Mouse (Mus musculus): ENCODE data around the gene Lhcgr. TPM values are rescaled to one million over a fixed set of nuclear protein-coding genes. Genes with fewer than 3 reads are reported as not detected.

Lhcgr gene
- total RNA-seq, 2 experiments from 2014 or later: not detected

GRCm38 (mm10) chr17:88749646-88750045 lies 42.1 kb downstream of the Lhcgr start:
- no peak for ATAC-seq (replicated peaks; ENCODE audit: low FRiP score, poor library complexity, severe bottlenecking)

GRCm38 (mm10) chr17:88706231-88706649 lies 85.5 kb downstream of the Lhcgr start:
- no peak for ATAC-seq (replicated peaks; ENCODE audit: low FRiP score, poor library complexity, severe bottlenecking)

- ATAC-seq (replicated peaks; ENCODE audit: low FRiP score, poor library complexity, severe bottlenecking): no peak
These were observed 88.7 kb downstream of the Lhcgr start for GRCm38 (mm10) chr17:88703112-88703511.

- no peak for ATAC-seq (replicated peaks; ENCODE audit: low FRiP score, poor library complexity, severe bottlenecking)
These were observed 89.4 kb downstream of the Lhcgr start for GRCm38 (mm10) chr17:88702345-88702744.

- no peak for ATAC-seq (replicated peaks; ENCODE audit: low FRiP score, poor library complexity, severe bottlenecking)
These were observed 90.9 kb downstream of the Lhcgr start for GRCm38 (mm10) chr17:88700901-88701300.

GRCm38 (mm10) chr17:88696656-88697333 lies 95.0 kb downstream of the Lhcgr start:
- ATAC-seq (replicated peaks; ENCODE audit: low FRiP score, poor library complexity, severe bottlenecking): no peak

GRCm38 (mm10) chr17:88688226-88688625 lies 103.6 kb downstream of the Lhcgr start:
- ATAC-seq (replicated peaks; ENCODE audit: low FRiP score, poor library complexity, severe bottlenecking): no peak

GRCm38 (mm10) chr17:88675310-88676309 lies 116.2 kb downstream of the Lhcgr start:
- ATAC-seq (replicated peaks; ENCODE audit: low FRiP score, poor library complexity, severe bottlenecking): no peak

- ATAC-seq (replicated peaks; ENCODE audit: low FRiP score, poor library complexity, severe bottlenecking): no peak
These were observed 121.0 kb downstream of the Lhcgr start for GRCm38 (mm10) chr17:88670800-88671199.

- ATAC-seq (replicated peaks; ENCODE audit: low FRiP score, poor library complexity, severe bottlenecking): no peak
These were observed 121.9 kb downstream of the Lhcgr start for GRCm38 (mm10) chr17:88669921-88670320.

- no peak for ATAC-seq (replicated peaks; ENCODE audit: low FRiP score, poor library complexity, severe bottlenecking)
These were observed 123.3 kb downstream of the Lhcgr start, which contains the start of gene Gtf2a1l for GRCm38 (mm10) chr17:88668452-88668851. Gene Gtf2a1l (plus strand): TSS chr17:88668660.

Other genes with a start within 250 kb of the Lhcgr start
- not detected in 2 replicates for gene Ston1, start 194.3 kb downstream of the Lhcgr start, total RNA-seq (2015; ENCODE audit: low replicate concordance)
- not detected in 2 replicates for gene Ston1, start 194.3 kb downstream of the Lhcgr start, total RNA-seq (2017; ENCODE audit: low replicate concordance)
- not detected in 2 replicates for gene Gtf2a1l, start 123.3 kb downstream of the Lhcgr start, total RNA-seq (2015; ENCODE audit: low replicate concordance)
- not detected in 2 replicates for gene Gtf2a1l, start 123.3 kb downstream of the Lhcgr start, total RNA-seq (2017; ENCODE audit: low replicate concordance)

All from erythroblast, adult 5-6 weeks (primary cell).